Mouse (Mus musculus): ENCODE data around the gene 4933425L06Rik.

Gene 4933425L06Rik

GRCm38 (mm10) chr13:105081862-105082261, at the start of gene 4933425L06Rik:
4933425L06Rik (plus strand) TSS chr13:105082122.
- DNase-seq (ENCODE audit: low spot score), result no peak

- DNase-seq (ENCODE audit: low spot score), result no peak
Measured at GRCm38 (mm10) chr13:105037816-105038215, 44.1 kb upstream of the 4933425L06Rik start.

- DNase-seq (ENCODE audit: low spot score), result no peak
Measured at GRCm38 (mm10) chr13:105038334-105038733, 43.6 kb upstream of the 4933425L06Rik start.

- no peak for DNase-seq (ENCODE audit: low spot score)
Measured at GRCm38 (mm10) chr13:105043882-105044281, 38.0 kb upstream of the 4933425L06Rik start.

- DNase-seq (ENCODE audit: low spot score), result no peak
Measured at GRCm38 (mm10) chr13:105047377-105047776, 34.5 kb upstream of the 4933425L06Rik start.

- DNase-seq (ENCODE audit: low spot score), result no peak
Measured at GRCm38 (mm10) chr13:105048662-105049061, 33.3 kb upstream of the 4933425L06Rik start.

GRCm38 (mm10) chr13:105051432-105051831, 30.5 kb upstream of the 4933425L06Rik start:
- DNase-seq (ENCODE audit: low spot score), result no peak

GRCm38 (mm10) chr13:105053618-105054017, 28.3 kb upstream of the 4933425L06Rik start:
- DNase-seq (ENCODE audit: low spot score), result peak; percentile 43

GRCm38 (mm10) chr13:105054181-105054940, 27.6 kb upstream of the 4933425L06Rik start, which contains the start of gene Rgs7bp:
Rgs7bp (minus strand) TSS chr13:105054930.
- peak; percentile 78 for DNase-seq (ENCODE audit: low spot score)

- no peak for DNase-seq (ENCODE audit: low spot score)
Measured at GRCm38 (mm10) chr13:105054941-105055309, 27.0 kb upstream of the 4933425L06Rik start.

- no peak for DNase-seq (ENCODE audit: low spot score)
Measured at GRCm38 (mm10) chr13:105055374-105055773, 26.5 kb upstream of the 4933425L06Rik start.

GRCm38 (mm10) chr13:105066119-105066518, 15.8 kb upstream of the 4933425L06Rik start:
- no peak for DNase-seq (ENCODE audit: low spot score)

- no peak for DNase-seq (ENCODE audit: low spot score)
Measured at GRCm38 (mm10) chr13:105066890-105067845, 14.8 kb upstream of the 4933425L06Rik start.

- DNase-seq (ENCODE audit: low spot score), result no peak
Measured at GRCm38 (mm10) chr13:105089276-105089675, 7.4 kb downstream of the 4933425L06Rik start.

GRCm38 (mm10) chr13:105096316-105096715, 14.4 kb downstream of the 4933425L06Rik start:
- no peak for DNase-seq (ENCODE audit: low spot score)

GRCm38 (mm10) chr13:105100705-105101104, 18.8 kb downstream of the 4933425L06Rik start:
- no peak for DNase-seq (ENCODE audit: low spot score)

GRCm38 (mm10) chr13:105104385-105104784, 22.5 kb downstream of the 4933425L06Rik start:
- no peak for DNase-seq (ENCODE audit: low spot score)

- DNase-seq (ENCODE audit: low spot score), result no peak
Measured at GRCm38 (mm10) chr13:105111599-105111998, 29.7 kb downstream of the 4933425L06Rik start.

GRCm38 (mm10) chr13:105121617-105122016, 39.7 kb downstream of the 4933425L06Rik start:
- DNase-seq (ENCODE audit: low spot score), result no peak

GRCm38 (mm10) chr13:105122092-105122491, 40.2 kb downstream of the 4933425L06Rik start:
- DNase-seq (ENCODE audit: low spot score), result no peak

GRCm38 (mm10) chr13:105130080-105130479, 48.2 kb downstream of the 4933425L06Rik start:
- DNase-seq (ENCODE audit: low spot score), result no peak

- DNase-seq (ENCODE audit: low spot score), result no peak
Measured at GRCm38 (mm10) chr13:105132370-105132769, 50.4 kb downstream of the 4933425L06Rik start.

- DNase-seq (ENCODE audit: low spot score), result no peak
Measured at GRCm38 (mm10) chr13:105132776-105133175, 50.9 kb downstream of the 4933425L06Rik start.
